Mouse (Mus musculus): Measurements from ENCODE around the gene Rad51b. TPM values are rescaled to one million over a fixed set of nuclear protein-coding genes. Genes with fewer than 3 reads are reported as not detected.

Rad51b gene
- polyA plus RNA-seq, 1 experiment from 2014 or later: 7.8 TPM

DNA sequence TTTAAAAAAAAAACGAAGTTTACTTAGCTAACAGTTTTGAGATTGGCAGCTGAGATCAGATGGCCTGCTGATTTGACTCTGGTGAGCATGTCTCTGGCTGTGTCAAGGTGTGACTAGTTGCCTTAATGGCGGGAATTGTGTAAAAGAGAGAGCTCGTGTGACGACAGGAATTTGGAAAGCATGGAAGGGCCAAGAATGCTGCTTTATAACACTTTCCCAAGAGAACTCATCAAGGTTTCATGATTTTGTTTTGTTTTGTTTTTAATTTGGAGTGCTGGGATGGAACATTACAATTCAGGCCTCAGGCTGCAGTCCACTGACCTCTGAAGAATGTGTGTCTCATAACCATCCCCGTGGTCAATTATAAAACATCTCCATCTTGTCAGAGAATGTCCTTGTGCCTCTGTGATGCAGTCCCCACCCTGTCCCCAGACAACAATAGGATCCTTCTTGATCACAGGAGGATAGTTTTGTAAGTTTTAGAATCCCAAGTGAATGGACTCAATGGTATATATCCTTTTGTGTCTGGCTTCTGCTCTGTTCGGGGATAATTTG, 145.8 kb downstream of the Rad51b start:
- Histone ChIP-seq H3K36me3 (ENCODE audit: control insufficient read depth, insufficient read depth, low read length) (no peaks in the 10 kb centered on the region), H3K4me1 (ENCODE audit: control insufficient read depth, insufficient read depth, low read length) (peaks cover 24% of the 10 kb centered on the region), H3K4me2 (ENCODE audit: low read depth, low read length) (no peak overlapping the region), H3K27ac (ENCODE audit: low read length) (peak overlapping the region; percentile 95), H3K4me3 (replicated peaks; ENCODE audit: low read length) (no peak overlapping the region), H3K9me3 (replicated peaks; ENCODE audit: control insufficient read depth, low read length) (no peaks in the 10 kb centered on the region), H3K27me3 (ENCODE audit: control insufficient read depth, insufficient read depth, low read length) (no peaks in the 10 kb centered on the region), H3K9ac (ENCODE audit: low read length) (no peak overlapping the region)
- WGBS: 66% methylated on average over 6 of the region's 6 CpGs
- no peak for ATAC-seq (ENCODE audit: insufficient read depth, low FRiP score)

- Histone ChIP-seq H3K4me3 (replicated peaks; ENCODE audit: low read length) (no peak overlapping the region), H3K9me3 (replicated peaks; ENCODE audit: control insufficient read depth, low read length) (no peaks in the 10 kb centered on the region), H3K27me3 (ENCODE audit: control insufficient read depth, insufficient read depth, low read length) (no peaks in the 10 kb centered on the region), H3K4me2 (ENCODE audit: low read depth, low read length) (no peak overlapping the region), H3K36me3 (ENCODE audit: control insufficient read depth, insufficient read depth, low read length) (no peaks in the 10 kb centered on the region), H3K9ac (ENCODE audit: low read length) (no peak overlapping the region), H3K27ac (ENCODE audit: low read length) (no peak overlapping the region), H3K4me1 (ENCODE audit: control insufficient read depth, insufficient read depth, low read length) (peaks cover 22% of the 10 kb centered on the region)
- no peak for ATAC-seq (ENCODE audit: insufficient read depth, low FRiP score)
- WGBS: 66% methylated on average over 2 of the region's 2 CpGs
Measured at GRCm38 (mm10) chr12:79444646-79445045, 147.6 kb downstream of the Rad51b start.

DNA sequence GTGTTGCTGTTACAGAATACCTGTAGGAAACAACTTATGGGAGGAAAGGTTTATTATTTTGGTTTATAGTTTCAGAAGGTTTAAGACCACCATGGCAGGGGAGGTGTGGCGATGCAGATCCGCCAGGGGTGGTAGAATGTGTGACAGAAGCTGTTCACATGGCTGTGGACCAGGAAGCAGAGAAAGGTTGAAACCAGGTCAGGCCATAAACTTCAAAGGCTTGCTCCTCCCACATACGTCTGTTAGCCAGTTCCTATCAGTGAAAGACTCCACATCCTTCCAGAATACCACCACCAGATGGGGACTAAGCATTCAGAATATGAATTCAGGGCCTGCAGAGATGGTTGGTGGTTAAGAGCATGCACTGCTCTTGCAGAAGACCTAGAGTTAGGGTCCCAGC, 150.0 kb downstream of the Rad51b start:
- H3K4me3 ChIP-seq (replicated peaks; ENCODE audit: low read length): no peak overlapping the region
- H3K27me3 ChIP-seq (ENCODE audit: control insufficient read depth, insufficient read depth, low read length): no peaks in the 10 kb centered on the region
- no peak overlapping the region for H3K9ac ChIP-seq (ENCODE audit: low read length)
- H3K4me2 ChIP-seq (ENCODE audit: low read depth, low read length): no peak overlapping the region
- H3K36me3 ChIP-seq (ENCODE audit: control insufficient read depth, insufficient read depth, low read length): no peaks in the 10 kb centered on the region
- no peak for ATAC-seq (ENCODE audit: insufficient read depth, low FRiP score)
- peaks cover 4% of the 10 kb centered on the region for H3K4me1 ChIP-seq (ENCODE audit: control insufficient read depth, insufficient read depth, low read length)
- WGBS: 69% methylated on average over 3 of the region's 3 CpGs
- no peaks in the 10 kb centered on the region for H3K9me3 ChIP-seq (replicated peaks; ENCODE audit: control insufficient read depth, low read length)
- H3K27ac ChIP-seq (ENCODE audit: low read length): no peak overlapping the region

GRCm38 (mm10) chr12:79449817-79450411, 152.8 kb downstream of the Rad51b start:
- Histone ChIP-seq H3K9me3 (replicated peaks; ENCODE audit: control insufficient read depth, low read length) (no peaks in the 10 kb centered on the region), H3K27ac (ENCODE audit: low read length) (peak overlapping the region; percentile 43), H3K27me3 (ENCODE audit: control insufficient read depth, insufficient read depth, low read length) (no peaks in the 10 kb centered on the region), H3K4me1 (ENCODE audit: control insufficient read depth, insufficient read depth, low read length) (peaks cover 6% of the 10 kb centered on the region; the same call in 1 of the 2 replicates), H3K4me3 (replicated peaks; ENCODE audit: low read length) (no peak overlapping the region), H3K4me2 (ENCODE audit: low read depth, low read length) (no peak overlapping the region), H3K36me3 (ENCODE audit: control insufficient read depth, insufficient read depth, low read length) (no peaks in the 10 kb centered on the region), H3K9ac (ENCODE audit: low read length) (no peak overlapping the region)
- whole genome bisulfite sequencing: 38% methylated on average over 8 of the region's 8 CpGs
- ATAC-seq (ENCODE audit: insufficient read depth, low FRiP score): peak; percentile 68

- no peaks in the 10 kb centered on the region for H3K36me3 ChIP-seq (ENCODE audit: control insufficient read depth, insufficient read depth, low read length)
- no peak overlapping the region for H3K4me2 ChIP-seq (ENCODE audit: low read depth, low read length)
- no peak overlapping the region for H3K27ac ChIP-seq (ENCODE audit: low read length)
- no peak for ATAC-seq (ENCODE audit: insufficient read depth, low FRiP score)
- no peaks in the 10 kb centered on the region for H3K9me3 ChIP-seq (replicated peaks; ENCODE audit: control insufficient read depth, low read length)
- H3K9ac ChIP-seq (ENCODE audit: low read length): no peak overlapping the region
- H3K4me3 ChIP-seq (replicated peaks; ENCODE audit: low read length): no peak overlapping the region
- peaks cover 13% of the 10 kb centered on the region; the same call in 1 of the 2 replicates for H3K4me1 ChIP-seq (ENCODE audit: control insufficient read depth, insufficient read depth, low read length)
- 77% methylated on average over 4 of the region's 4 CpGs for WGBS
- H3K27me3 ChIP-seq (ENCODE audit: control insufficient read depth, insufficient read depth, low read length): no peaks in the 10 kb centered on the region
Measured at GRCm38 (mm10) chr12:79452882-79453281, 155.8 kb downstream of the Rad51b start.

GRCm38 (mm10) chr12:79454017-79454416, 156.9 kb downstream of the Rad51b start:
- WGBS: 60% methylated on average over 4 of the region's 4 CpGs

DNA sequence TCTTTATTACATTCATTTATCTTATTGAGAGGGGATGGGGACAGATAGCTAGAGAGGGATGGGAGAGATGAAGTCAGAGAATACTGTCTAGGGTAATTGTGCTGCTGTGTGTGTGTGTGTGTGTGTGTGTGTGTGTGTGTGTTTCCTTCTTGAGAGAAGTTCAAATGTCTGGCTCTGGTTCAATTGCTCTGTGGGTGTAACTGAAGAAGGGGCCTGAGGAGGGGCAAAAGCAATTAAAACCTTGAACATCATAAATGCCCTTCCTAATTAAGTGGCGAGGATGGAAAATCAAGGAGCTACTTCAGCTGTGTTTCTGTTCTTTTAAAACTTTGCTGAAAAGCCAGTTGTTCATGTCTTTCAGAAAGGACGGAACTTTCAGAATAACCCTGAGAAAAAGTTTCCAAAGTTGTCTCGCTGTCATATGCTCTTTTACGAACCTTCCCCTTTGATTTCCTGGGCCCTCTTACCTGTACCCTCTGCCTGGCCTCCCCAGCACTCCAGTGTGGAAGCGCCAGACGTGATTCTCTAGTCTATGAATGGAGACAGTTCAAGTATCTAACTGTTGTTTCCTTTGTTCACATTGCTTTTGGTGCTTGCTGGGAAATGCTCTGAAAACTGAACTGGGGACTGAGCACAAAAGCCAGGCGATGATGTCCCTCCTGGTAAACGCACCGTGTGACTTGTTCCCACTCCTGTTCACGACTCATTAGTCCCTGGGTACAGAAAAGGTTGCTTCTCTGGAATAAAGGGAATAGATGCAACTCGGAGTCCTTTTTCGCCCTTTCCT, 158.2 kb downstream of the Rad51b start:
- Histone ChIP-seq H3K4me1 (ENCODE audit: control insufficient read depth, insufficient read depth, low read length) (peaks cover 13% of the 10 kb centered on the region; the same call in 1 of the 2 replicates), H3K27me3 (ENCODE audit: control insufficient read depth, insufficient read depth, low read length) (no peaks in the 10 kb centered on the region), H3K4me2 (ENCODE audit: low read depth, low read length) (peak overlapping the region; percentile 27; the same call in 1 of the 2 replicates), H3K9ac (ENCODE audit: low read length) (no peak overlapping the region), H3K4me3 (replicated peaks; ENCODE audit: low read length) (peak overlapping the region; percentile 9; the same call in 1 of the 2 replicates), H3K36me3 (ENCODE audit: control insufficient read depth, insufficient read depth, low read length) (no peaks in the 10 kb centered on the region), H3K9me3 (replicated peaks; ENCODE audit: control insufficient read depth, low read length) (no peaks in the 10 kb centered on the region), H3K27ac (ENCODE audit: low read length) (peak overlapping the region; percentile 56; the same call in 1 of the 2 replicates)
- WGBS: 78% methylated on average over 12 of the region's 12 CpGs
- no peak for ATAC-seq (ENCODE audit: insufficient read depth, low FRiP score)

More at GRCm38 (mm10) chr12:79454017-79454416, 156.9 kb downstream of the Rad51b start:
- Histone ChIP-seq H3K9ac (ENCODE audit: low read length) (no peak overlapping the region), H3K27me3 (ENCODE audit: control insufficient read depth, insufficient read depth, low read length) (no peaks in the 10 kb centered on the region), H3K4me1 (ENCODE audit: control insufficient read depth, insufficient read depth, low read length) (peaks cover 13% of the 10 kb centered on the region; the same call in 1 of the 2 replicates), H3K9me3 (replicated peaks; ENCODE audit: control insufficient read depth, low read length) (no peaks in the 10 kb centered on the region), H3K4me2 (ENCODE audit: low read depth, low read length) (peak overlapping the region; percentile 27; the same call in 1 of the 2 replicates), H3K4me3 (replicated peaks; ENCODE audit: low read length) (no peak overlapping the region), H3K27ac (ENCODE audit: low read length) (peak overlapping the region; percentile 31), H3K36me3 (ENCODE audit: control insufficient read depth, insufficient read depth, low read length) (no peaks in the 10 kb centered on the region)
- ATAC-seq (ENCODE audit: insufficient read depth, low FRiP score): no peak; the same call in 1 of the 2 replicates

GRCm38 (mm10) chr12:79455848-79456164, 158.7 kb downstream of the Rad51b start:
- Histone ChIP-seq H3K27ac (ENCODE audit: low read length) (peak overlapping the region; percentile 56; the same call in 1 of the 2 replicates), H3K4me1 (ENCODE audit: control insufficient read depth, insufficient read depth, low read length) (peaks cover 13% of the 10 kb centered on the region; the same call in 1 of the 2 replicates), H3K9ac (ENCODE audit: low read length) (no peak overlapping the region), H3K4me3 (replicated peaks; ENCODE audit: low read length) (no peak overlapping the region), H3K4me2 (ENCODE audit: low read depth, low read length) (no peak overlapping the region), H3K27me3 (ENCODE audit: control insufficient read depth, insufficient read depth, low read length) (no peaks in the 10 kb centered on the region), H3K9me3 (replicated peaks; ENCODE audit: control insufficient read depth, low read length) (no peaks in the 10 kb centered on the region), H3K36me3 (ENCODE audit: control insufficient read depth, insufficient read depth, low read length) (no peaks in the 10 kb centered on the region)
- ATAC-seq (ENCODE audit: insufficient read depth, low FRiP score): no peak
- 47% methylated on average over 3 of the region's 3 CpGs for WGBS

GRCm38 (mm10) chr12:79456251-79456650, 159.2 kb downstream of the Rad51b start:
- H3K4me2 ChIP-seq (ENCODE audit: low read depth, low read length): no peak overlapping the region
- H3K36me3 ChIP-seq (ENCODE audit: control insufficient read depth, insufficient read depth, low read length): no peaks in the 10 kb centered on the region
- H3K27me3 ChIP-seq (ENCODE audit: control insufficient read depth, insufficient read depth, low read length): no peaks in the 10 kb centered on the region
- H3K9me3 ChIP-seq (replicated peaks; ENCODE audit: control insufficient read depth, low read length): no peaks in the 10 kb centered on the region
- H3K4me1 ChIP-seq (ENCODE audit: control insufficient read depth, insufficient read depth, low read length): peaks cover 13% of the 10 kb centered on the region; the same call in 1 of the 2 replicates
- H3K4me3 ChIP-seq (replicated peaks; ENCODE audit: low read length): no peak overlapping the region
- no peak for ATAC-seq (ENCODE audit: insufficient read depth, low FRiP score)
- H3K9ac ChIP-seq (ENCODE audit: low read length): no peak overlapping the region
- no peak overlapping the region for H3K27ac ChIP-seq (ENCODE audit: low read length)
- 87% methylated on average over 9 of the region's 9 CpGs for WGBS
